Mouse (Mus musculus): Measurements from ENCODE around the gene Ilk. TPM values are rescaled to one million over a fixed set of nuclear protein-coding genes. Genes with fewer than 3 reads are reported as not detected.

Ilk gene
- total RNA-seq, 1 experiment from 2014 or later: 92.3 TPM

- ATAC-seq (replicated peaks in 1 of 2; ENCODE audit: insufficient read depth in 1 of 2, low FRiP score in 2 of 2, low TSS enrichment in 1 of 2, low read depth in 1 of 2, poor library complexity in 2 of 2, severe bottlenecking in 2 of 2): no peak
Observed at GRCm38 (mm10) chr7:105772331-105772730, 35.9 kb downstream of the Ilk start.

DNA sequence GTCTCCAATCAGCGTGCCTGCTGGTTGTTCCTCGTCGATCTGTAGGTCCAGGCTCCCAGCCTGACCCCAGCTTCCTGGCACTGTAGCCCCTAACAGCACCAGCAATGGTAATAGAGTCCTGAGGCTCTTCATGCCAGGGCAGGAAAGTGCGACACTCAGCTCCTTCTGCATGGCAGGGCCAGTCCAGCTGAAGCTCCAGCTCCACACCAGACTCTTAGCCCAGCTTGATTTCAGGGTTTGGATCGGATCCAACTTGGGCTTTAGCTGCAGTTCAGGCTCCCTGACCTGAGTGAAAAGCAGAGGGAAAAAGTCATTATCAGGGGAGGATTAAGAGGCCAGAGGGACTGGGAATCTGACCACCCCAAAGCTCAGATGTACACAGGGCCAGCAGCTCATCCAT is 36.6 kb downstream of the Ilk start:
- ATAC-seq (replicated peaks in 1 of 2; ENCODE audit: insufficient read depth in 1 of 2, low FRiP score in 2 of 2, low TSS enrichment in 1 of 2, low read depth in 1 of 2, poor library complexity in 2 of 2, severe bottlenecking in 2 of 2): no peak

DNA sequence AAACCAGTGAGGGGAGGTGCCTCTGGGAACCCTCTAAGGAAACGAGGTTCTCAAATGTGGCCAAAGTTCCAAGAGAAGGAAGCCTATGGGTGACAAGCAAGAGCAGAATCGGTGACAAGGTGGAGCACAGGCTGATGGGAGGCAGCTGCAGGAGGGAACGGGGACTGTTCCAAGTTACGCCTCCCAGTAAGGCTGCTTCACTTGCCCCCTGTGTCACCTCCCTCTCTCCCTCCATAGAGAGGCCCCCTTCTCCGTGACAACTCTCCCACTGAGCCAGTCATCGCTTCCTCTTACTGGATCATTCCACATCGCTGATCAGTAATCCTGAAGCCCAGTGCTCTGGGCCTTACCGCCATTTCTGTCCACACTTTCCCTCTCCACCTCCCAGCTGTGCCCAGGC is 38.3 kb downstream of the Ilk start:
- no peak for ATAC-seq (replicated peaks in 1 of 2; ENCODE audit: insufficient read depth in 1 of 2, low FRiP score in 2 of 2, low TSS enrichment in 1 of 2, low read depth in 1 of 2, poor library complexity in 2 of 2, severe bottlenecking in 2 of 2)

DNA sequence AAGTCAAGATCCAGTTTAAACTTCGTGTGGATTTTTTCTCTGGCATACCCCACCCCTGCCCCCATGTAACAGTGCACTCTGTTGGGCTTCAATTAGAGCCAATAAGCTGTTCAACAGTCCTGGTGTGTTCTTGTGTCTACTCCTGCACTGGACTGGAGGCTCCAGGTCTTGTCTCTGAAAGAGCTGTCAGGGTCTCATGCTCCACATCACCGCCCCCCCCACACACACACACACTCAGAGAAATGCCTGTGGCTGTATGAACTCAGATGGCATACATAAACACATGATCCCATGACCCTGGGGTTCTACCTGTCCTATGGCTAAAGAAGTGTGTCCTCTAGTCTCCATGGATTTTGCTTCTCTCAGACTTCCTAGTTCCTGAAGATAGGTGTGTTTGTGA is 39.6 kb downstream of the Ilk start:
- no peak for ATAC-seq (replicated peaks in 1 of 2; ENCODE audit: insufficient read depth in 1 of 2, low FRiP score in 2 of 2, low TSS enrichment in 1 of 2, low read depth in 1 of 2, poor library complexity in 2 of 2, severe bottlenecking in 2 of 2)

DNA sequence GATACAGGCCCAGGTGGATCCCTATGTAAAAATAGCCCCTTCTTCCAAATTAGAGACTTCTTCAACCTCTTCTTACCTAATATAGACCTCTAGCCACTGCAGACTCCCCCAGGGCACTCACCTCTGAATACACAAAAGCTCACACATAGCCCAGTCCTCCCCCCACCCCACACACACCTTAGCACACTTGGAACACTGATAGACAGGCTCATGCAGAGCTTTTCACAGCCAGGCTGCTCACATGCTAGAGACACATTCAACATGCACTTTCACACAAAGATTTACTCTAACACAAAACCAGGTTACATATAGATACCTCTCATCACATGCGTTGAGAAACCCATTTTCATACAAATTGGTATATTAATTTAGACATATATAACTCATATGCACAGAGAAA is 40.9 kb downstream of the Ilk start:
- no peak for ATAC-seq (replicated peaks in 1 of 2; ENCODE audit: insufficient read depth in 1 of 2, low FRiP score in 2 of 2, low TSS enrichment in 1 of 2, low read depth in 1 of 2, poor library complexity in 2 of 2, severe bottlenecking in 2 of 2)

- peak; percentile 47 to 49 for ATAC-seq (replicated peaks in 1 of 2; ENCODE audit: insufficient read depth in 1 of 2, low FRiP score in 2 of 2, low TSS enrichment in 1 of 2, low read depth in 1 of 2, poor library complexity in 2 of 2, severe bottlenecking in 2 of 2)
Observed at GRCm38 (mm10) chr7:105777797-105778552, 41.6 kb downstream of the Ilk start.

- peak; percentile 88 to 95 for ATAC-seq (replicated peaks in 1 of 2; ENCODE audit: insufficient read depth in 1 of 2, low FRiP score in 2 of 2, low TSS enrichment in 1 of 2, low read depth in 1 of 2, poor library complexity in 2 of 2, severe bottlenecking in 2 of 2)
Observed at GRCm38 (mm10) chr7:105778553-105779265, 42.3 kb downstream of the Ilk start.

DNA sequence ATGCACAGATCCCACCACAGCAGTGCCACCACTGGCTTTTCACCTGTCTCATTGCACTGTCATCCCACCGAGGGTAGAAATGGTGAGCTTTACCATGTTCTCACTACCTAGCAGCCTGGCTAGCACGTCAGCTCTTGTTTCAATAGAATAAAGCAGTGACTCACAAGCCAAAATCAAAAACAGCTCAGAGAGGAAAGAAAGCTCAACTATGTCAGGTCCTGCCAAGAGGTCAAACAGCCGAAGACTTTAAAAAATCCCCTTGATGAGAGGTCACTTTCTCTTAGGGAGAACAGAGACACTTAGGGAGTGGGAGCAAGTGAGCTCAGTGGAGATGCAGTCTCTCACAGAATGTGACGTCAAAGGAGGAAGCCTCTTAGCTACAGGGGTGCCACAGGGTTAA is 47.5 kb downstream of the Ilk start:
- ATAC-seq (replicated peaks in 1 of 2; ENCODE audit: insufficient read depth in 1 of 2, low FRiP score in 2 of 2, low TSS enrichment in 1 of 2, low read depth in 1 of 2, poor library complexity in 2 of 2, severe bottlenecking in 2 of 2): no peak

- no peak for ATAC-seq (replicated peaks in 1 of 2; ENCODE audit: insufficient read depth in 1 of 2, low FRiP score in 2 of 2, low TSS enrichment in 1 of 2, low read depth in 1 of 2, poor library complexity in 2 of 2, severe bottlenecking in 2 of 2)
Observed at GRCm38 (mm10) chr7:105784556-105784955, 48.2 kb downstream of the Ilk start.

- peak; percentile 19 to 25; a peak in 2 of 4 replicates for ATAC-seq (replicated peaks in 1 of 2; ENCODE audit: insufficient read depth in 1 of 2, low FRiP score in 2 of 2, low TSS enrichment in 1 of 2, low read depth in 1 of 2, poor library complexity in 2 of 2, severe bottlenecking in 2 of 2)
Observed at GRCm38 (mm10) chr7:105786506-105787284, 50.3 kb downstream of the Ilk start.

DNA sequence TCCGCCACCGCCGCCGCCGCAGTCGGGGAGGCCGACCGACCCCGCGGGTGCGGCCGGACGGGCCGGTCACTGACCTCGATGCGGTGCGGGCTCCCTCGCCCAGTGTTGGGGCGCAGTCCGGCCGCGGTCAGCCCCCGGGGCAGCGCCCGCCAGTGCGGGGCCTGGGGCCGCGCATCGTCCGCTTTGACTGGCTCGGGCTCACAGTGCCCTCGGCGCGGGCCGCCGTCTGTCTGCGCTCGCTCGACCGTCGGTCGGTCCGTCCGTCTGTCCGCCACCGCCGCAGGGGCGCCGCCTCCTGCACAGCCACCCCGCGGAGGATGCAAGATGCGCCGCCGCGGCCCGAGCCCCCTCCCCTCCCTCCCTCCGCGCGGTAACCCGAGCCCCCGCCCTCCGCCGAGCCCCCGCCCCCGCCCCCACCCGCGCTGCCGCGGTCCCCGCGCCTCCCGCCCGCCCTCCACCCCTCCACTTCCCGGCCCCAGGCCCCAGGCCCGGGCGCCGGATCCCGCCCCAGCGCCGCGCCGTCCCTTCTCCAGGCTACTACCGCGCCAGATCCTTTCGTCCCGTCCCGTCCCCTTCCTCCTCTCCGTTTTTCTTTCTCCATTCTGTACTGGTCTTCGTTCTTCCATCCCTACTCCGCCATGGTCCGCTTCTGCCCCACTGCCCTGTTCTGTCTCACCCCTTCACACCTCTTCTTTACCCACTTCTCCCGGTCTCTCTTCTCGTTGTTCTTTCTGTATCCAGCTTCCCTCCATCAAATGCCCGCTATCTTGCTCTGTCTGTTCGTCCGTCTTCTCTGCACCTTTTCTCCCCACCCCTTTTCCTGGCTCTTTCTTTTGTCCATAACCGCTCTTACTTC is 51.1 kb downstream of the Ilk start, which contains the start of gene Dchs1:
Gene Dchs1, minus strand, starts transcription at position 370 of the 856 bp plus-strand sequence.
- ATAC-seq (replicated peaks in 1 of 2; ENCODE audit: insufficient read depth in 1 of 2, low FRiP score in 2 of 2, low TSS enrichment in 1 of 2, low read depth in 1 of 2, poor library complexity in 2 of 2, severe bottlenecking in 2 of 2): 0 out of 4 replicates have a peak, but pooled peaks of 1 of the 2 experiments have one; percentile 8

- ATAC-seq (replicated peaks in 1 of 2; ENCODE audit: insufficient read depth in 1 of 2, low FRiP score in 2 of 2, low TSS enrichment in 1 of 2, low read depth in 1 of 2, poor library complexity in 2 of 2, severe bottlenecking in 2 of 2): no peak
Observed at GRCm38 (mm10) chr7:105791147-105791546, 54.8 kb downstream of the Ilk start.

Other genes starting within 250 kb of the Ilk start
- 11.0 and 17.9 TPM in 2 replicates for gene Smpd1, start 182.2 kb upstream of the Ilk start, total RNA-seq (2017)
- 5.9 and 9.5 TPM in 2 replicates for gene Apbb1, start 154.9 kb upstream of the Ilk start, total RNA-seq (2017)
- gene Hpx, start 136.5 kb upstream of the Ilk start, total RNA-seq (2017): not detected in 2 replicates
- gene Trim3, start 103.0 kb upstream of the Ilk start, total RNA-seq (2017): 7.5 and 17.6 TPM in 2 replicates
- gene Timm10b, start 96.5 kb upstream of the Ilk start, total RNA-seq (2017): 40.5 and 55.8 TPM in 2 replicates
- gene Arfip2, start 96.2 kb upstream of the Ilk start, total RNA-seq (2017): 25.1 and 50.5 TPM in 2 replicates
- gene Gm45799, start 96.0 kb upstream of the Ilk start, total RNA-seq (2017): 1.2 and 4.6 TPM in 2 replicates
- gene Dnhd1, start 85.8 kb upstream of the Ilk start, total RNA-seq (2017): 4.3 and 4.8 TPM in 2 replicates
- 17.5 and 34.8 TPM in 2 replicates for gene Rrp8, start 793 bp downstream of the Ilk start, total RNA-seq (2017)
- gene Taf10, start 7.8 kb downstream of the Ilk start, total RNA-seq (2017): 132 and 162 TPM in 2 replicates
- gene Tpp1, start 15.6 kb downstream of the Ilk start, total RNA-seq (2017): 22.1 and 27.4 TPM in 2 replicates
- gene Dchs1, start 51.1 kb downstream of the Ilk start, total RNA-seq (2017): not detected in 2 replicates
- gene Mrpl17, start 74.5 kb downstream of the Ilk start, total RNA-seq (2017): 43.5 and 55.5 TPM in 2 replicates
- 486 and 670 TPM in 2 replicates for gene Gm4070, start 217.4 kb downstream of the Ilk start, total RNA-seq (2017)

Data from hematopoietic stem cell, adult 5-6 weeks (primary cell).